Mouse (Mus musculus) E14TG2a.4 (cell line): ENCODE results near the gene Agap1.

Experiments
- CTCF ChIP-seq: conservative IDR thresholded peaks from 2 replicates; pipeline ENCODE4 v1.5.1; 2014; ENCODE audit warnings: low read length
- NANOG ChIP-seq: IDR thresholded peaks from 2 replicates; pipeline ENCODE4 v1.6.1; 2014; ENCODE audit warnings: borderline replicate concordance, low read length, mixed read lengths
- POU5F1 ChIP-seq: IDR thresholded peaks from 2 replicates; pipeline ENCODE4 v1.6.1; 2014; ENCODE audit warnings: low read length, borderline replicate concordance

DNA sequence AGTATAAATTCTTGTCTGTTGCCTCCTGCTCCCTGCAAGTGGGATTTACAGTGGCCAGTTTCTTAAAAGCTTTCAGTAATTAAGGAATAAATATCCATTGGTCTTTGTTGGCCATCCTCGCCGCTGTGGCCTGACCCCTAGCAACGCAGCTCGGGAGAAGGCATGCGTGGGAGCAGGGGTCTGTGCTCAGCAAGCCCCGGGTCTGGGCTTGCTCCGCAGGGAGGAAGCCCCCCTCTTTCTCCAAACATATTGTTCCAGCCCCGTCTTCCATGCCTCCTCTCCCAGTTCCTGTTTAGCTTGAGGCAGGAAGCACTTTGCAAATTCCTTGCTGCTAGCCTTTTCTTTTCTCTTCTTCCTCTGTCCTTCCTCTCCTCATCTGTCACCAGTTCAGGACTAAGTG lies 425.6 kb downstream of the Agap1 start:
- TF ChIP-seq CTCF = no peak
- TF ChIP-seq POU5F1 = no peak
- TF ChIP-seq NANOG = no peak
